8 mouse cellular contexts compared by ENCODE assay signal in genomic region chr3:108283781-108284601, GRCm38 (mm10). TPM values are rescaled to one million over a fixed set of nuclear protein-coding genes. Genes with fewer than 3 reads are reported as not detected.
DNase-seq lines count a peak whose midpoint lies in the region; ATAC-seq and TF ChIP-seq lines count a peak whose summit lies in the region.

TSS of gene Sort1 (plus strand) at chr3:108284082.

- peak within 1 kb of the TSS; percentile 84 for H3K4me2 ChIP-seq in hindbrain, postnatal 0 days (ENCODE audit: low read depth, low read length)

- peak; percentile 90 for ATAC-seq in common myeloid progenitor, adult 5-6 weeks (replicated peaks; ENCODE audit: low read depth, poor library complexity, severe bottlenecking)
- peak; percentile 98 for ATAC-seq in hindbrain, postnatal 0 days
- peak; percentile 84 for ATAC-seq in megakaryocyte, adult 5-6 weeks (ENCODE audit: poor library complexity, severe bottlenecking)

- H3K4me1 ChIP-seq in hindbrain, postnatal 0 days (ENCODE audit: insufficient read depth, low read length): peaks cover 26% of the 10 kb centered on the region

- no peaks in the 10 kb centered on the region for H3K36me3 ChIP-seq in hindbrain, postnatal 0 days (ENCODE audit: insufficient read depth, low read length)

- H3K4me3 ChIP-seq in hindbrain, postnatal 0 days (ENCODE audit: low read length): peak within 1 kb of the TSS; percentile 91

- peak; percentile 91 for DNase-seq in ZHBTc4 (ENCODE audit: low read depth, low spot score)
- DNase-seq in gastrocnemius, adult 8-10 months (ENCODE audit: low spot score in 2 of 2): peak; percentile 37 to 63
- DNase-seq in hindbrain, postnatal 0 days (ENCODE audit: low spot score): peak; percentile 97
- DNase-seq in left cerebral cortex, adult 8-10 months (ENCODE audit: low spot score in 2 of 2): peak; percentile 72 to 91
- peak; percentile 97 for DNase-seq in right cerebral cortex, postnatal 10 days (ENCODE audit: low spot score in 2 of 2)
- peak; percentile 82 for DNase-seq in urinary bladder, postnatal 14 days (ENCODE audit: low spot score)

- peak within 1 kb of the TSS; percentile 71 for H3K27ac ChIP-seq in hindbrain, postnatal 0 days

- WGBS in hindbrain, postnatal 0 days: 1% methylated on average over 88 of the region's 109 CpGs

- H3K9me3 ChIP-seq in hindbrain, postnatal 0 days (ENCODE audit: low read length): no peaks in the 10 kb centered on the region

- no peaks in the 10 kb centered on the region for H3K27me3 ChIP-seq in hindbrain, postnatal 0 days (ENCODE audit: insufficient read depth, low read length)

- H3K9ac ChIP-seq in hindbrain, postnatal 0 days (replicated peaks; ENCODE audit: low read length): peak within 1 kb of the TSS; percentile 92

- no peak for TF ChIP-seq CTCF in hindbrain, postnatal 0 days (IDR thresholded peaks at IDR 0.05; ENCODE audit: low read depth)

RNA-seq across cellular contexts. Expression of gene Sort1, which starts in this region (rescaled TPM):
- total RNA-seq in common myeloid progenitor, adult 5-6 weeks (2017): 13.9 and 22.5 TPM in 2 replicates
- total RNA-seq in gastrocnemius, adult 8-10 months (2022): 10 to 100 TPM; 50.2 to 56.6 (median 53.5) TPM
- total RNA-seq in hindbrain, postnatal 0 days (2014; rRNA removed): 65.0 and 73.9 TPM in 2 replicates
- 11.7 and 13.3 TPM in 2 replicates for polyA plus RNA-seq in hindbrain, postnatal 0 days (2015; fragmentation: Nextera tagmentation; extraction: Ambion mirVana)
- 100 to 1,000 TPM; 273 to 299 (median 284) TPM for total RNA-seq in left cerebral cortex, adult 8-10 months (2022)
- total RNA-seq in megakaryocyte, adult 5-6 weeks (2015): 80.7 and 83.8 TPM in 2 replicates
- total RNA-seq in megakaryocyte, adult 5-6 weeks (2017): 76.4 and 87.8 TPM in 2 replicates

Comparison
In these comparisons a context has a peak if more than half of its experiments do, and no peak if none do; other contexts are left out.
1. Peak in every context shown above with its lines: DNase-seq, ATAC-seq, H3K4me3 ChIP-seq and H3K27ac ChIP-seq.